Mouse (Mus musculus) ovary, postnatal 10 days (tissue): ENCODE data around the gene Slc51b.

Experiments used
- DNase-seq: peaks from one replicate; pipeline ENCODE4 v3.0.0; 2022; ENCODE audit warnings: low spot score

The Slc51b gene

DNA sequence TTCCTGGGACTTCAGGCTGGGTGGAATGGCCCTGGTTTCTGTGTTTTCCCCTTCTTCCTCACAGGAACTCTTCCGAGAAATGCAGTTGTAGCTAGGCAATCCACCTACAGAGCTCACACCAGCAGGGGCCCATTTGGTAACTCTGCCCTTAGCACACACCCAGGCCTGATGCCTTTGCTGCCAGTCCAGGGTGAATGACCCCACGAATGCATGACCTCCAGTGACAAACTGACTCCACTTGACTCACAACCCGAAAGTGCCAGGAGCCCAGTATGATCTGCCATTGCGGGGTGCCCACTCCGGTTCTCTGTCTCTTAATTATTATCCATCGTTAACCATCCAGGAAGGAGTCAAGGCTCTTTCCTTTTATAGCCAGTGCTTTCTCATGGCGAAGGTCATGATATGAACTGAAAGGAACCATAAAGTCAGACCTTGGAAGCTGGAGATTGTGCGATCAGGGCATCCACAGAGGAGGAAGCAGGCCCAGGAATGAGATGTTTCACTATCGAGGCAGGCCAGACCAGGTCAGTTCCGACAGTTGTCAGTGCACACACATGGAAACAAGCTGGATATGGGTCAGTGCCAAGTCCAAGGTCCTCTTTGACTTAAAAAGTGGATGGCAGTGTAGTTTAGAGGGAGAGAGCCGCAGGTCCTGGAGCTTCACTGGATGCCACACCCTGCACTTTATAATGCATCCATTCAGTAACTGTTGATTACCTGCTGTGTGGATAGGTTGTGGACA is at the start of gene Slc51b:
Gene Slc51b, minus strand, starts transcription at position 196 of the 742 bp plus-strand sequence.
- no peak for DNase-seq

DNA sequence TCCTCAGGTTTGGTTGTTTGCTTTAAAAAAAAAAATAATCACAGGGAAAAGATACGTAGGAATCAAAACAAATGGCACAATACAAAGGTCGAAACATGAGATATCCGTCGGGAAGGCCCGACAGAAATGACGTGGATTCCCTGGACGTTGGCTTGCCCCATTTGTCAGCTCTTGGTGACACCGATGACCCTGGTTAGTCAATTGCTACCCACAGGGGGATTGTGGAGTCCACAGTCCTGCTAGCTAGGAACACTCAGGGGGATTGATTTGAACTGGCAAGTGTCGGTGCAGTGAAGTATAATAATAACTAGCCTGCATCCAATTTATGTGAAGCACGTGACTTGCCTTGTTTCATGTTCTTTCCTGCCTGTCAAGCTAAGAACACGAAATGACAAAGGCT is 44.9 kb upstream of the Slc51b start:
- DNase-seq = no peak

- DNase-seq = no peak
Measured at GRCm38 (mm10) chr9:65465241-65465640, 42.5 kb upstream of the Slc51b start.

DNA sequence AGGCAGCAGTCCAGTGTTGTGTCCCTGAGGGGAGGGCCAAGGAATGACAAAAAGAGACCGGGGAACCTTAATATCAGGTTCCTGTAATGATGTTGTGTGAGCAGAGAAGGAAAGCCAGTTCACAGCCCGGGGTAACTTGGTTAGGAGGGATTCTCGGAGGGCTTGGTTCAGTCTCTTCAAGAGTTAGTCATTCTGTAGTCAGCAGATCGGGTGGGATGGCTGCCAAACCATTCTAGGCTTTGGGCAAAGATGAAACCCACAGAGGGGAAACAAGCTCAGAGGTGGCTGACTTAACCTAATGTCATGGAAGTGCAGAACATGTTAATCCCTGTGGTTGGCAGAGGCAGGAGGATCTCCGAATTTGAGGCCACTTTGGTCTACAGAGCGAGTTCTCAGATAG is 41.4 kb upstream of the Slc51b start:
- DNase-seq = no peak

- DNase-seq = no peak
Measured at GRCm38 (mm10) chr9:65462544-65462943, 39.8 kb upstream of the Slc51b start.

- peak; percentile 96 for DNase-seq
Measured at GRCm38 (mm10) chr9:65460732-65461442, 38.1 kb upstream of the Slc51b start, which contains the start of gene Spg21. TSS of gene Spg21 (plus strand) at chr9:65460947.

GRCm38 (mm10) chr9:65460198-65460597 is 37.4 kb upstream of the Slc51b start:
- no peak for DNase-seq

- DNase-seq = no peak
Measured at GRCm38 (mm10) chr9:65458975-65459374, 36.2 kb upstream of the Slc51b start.

GRCm38 (mm10) chr9:65447951-65448350 is 25.2 kb upstream of the Slc51b start:
- no peak for DNase-seq

DNA sequence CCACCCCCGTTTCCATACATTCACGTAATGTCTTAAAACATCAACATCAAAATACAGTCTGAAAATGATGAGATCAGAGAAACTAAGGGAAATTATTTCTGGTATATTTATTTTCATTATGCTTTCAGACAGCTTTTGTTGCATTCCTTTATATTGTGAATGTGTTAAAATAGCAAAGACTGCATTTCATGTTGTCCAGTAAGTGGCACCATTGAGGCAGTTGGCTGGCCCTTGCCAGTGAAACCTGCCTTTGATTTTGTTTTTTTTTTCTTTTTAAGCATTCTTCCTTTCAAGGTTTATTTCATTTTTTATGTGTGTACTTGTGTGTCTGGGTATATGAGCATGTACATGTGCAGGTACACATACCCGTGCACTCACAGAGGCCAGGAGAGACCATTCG is 21.9 kb upstream of the Slc51b start:
- DNase-seq = no peak

DNA sequence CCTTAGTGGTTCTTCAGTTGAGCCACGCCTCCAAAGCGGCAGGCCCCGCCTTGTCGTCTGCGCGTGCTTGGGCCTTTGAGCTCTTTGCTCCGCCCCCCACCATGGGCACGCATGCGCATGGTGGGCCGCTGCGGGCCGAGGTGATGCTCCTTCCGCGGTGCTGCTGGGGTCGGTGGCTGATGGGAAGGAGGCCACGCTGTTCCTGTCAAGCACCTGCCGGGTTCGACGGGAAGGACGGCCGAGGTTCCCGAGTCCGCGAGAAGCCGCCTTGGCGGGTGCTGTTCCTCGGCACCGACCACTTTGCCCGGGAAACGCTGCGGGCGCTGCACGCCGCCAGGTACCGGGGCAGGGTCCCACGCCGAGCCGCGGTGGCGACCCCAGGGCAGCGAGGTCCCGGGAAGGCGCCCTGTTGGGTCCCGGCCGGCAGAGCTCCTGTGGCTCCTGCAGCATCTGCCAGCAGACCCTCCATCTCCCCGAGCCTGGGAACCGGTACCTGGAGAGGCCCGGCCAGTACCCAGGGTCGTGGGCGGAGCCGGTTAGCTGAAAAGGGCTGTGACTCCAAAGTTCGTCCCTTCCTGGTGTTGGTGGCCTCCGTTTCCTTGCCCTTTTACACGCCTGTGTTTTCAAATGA is 13.0 kb upstream of the Slc51b start, which contains the start of gene Mtfmt:
Gene Mtfmt, plus strand, starts transcription at position 112 of the 631 bp plus-strand sequence.
- DNase-seq = peak; percentile 74

DNA sequence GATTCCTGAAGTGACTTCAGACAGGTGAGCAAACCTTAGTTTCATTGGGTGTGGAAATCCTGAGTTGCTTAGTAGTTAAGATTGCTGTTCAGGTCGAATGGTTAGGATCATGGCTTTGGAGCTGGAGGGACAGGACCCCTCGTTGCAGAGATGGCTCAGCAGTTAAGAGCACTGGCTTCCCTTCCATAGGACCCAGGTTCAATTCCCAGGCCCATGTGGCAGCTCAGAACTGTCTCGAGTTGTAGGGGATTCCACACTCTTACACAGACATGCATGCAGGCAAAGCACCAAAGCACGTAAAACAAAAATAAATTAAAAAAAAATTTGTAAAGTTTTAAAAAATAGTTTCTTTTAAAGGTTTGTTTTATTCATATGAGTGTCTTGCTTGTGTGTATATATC is 12.5 kb upstream of the Slc51b start:
- no peak for DNase-seq

- peak; percentile 21 for DNase-seq
Measured at GRCm38 (mm10) chr9:65434140-65434539, 11.4 kb upstream of the Slc51b start.

- peak; percentile 75 for DNase-seq
Measured at GRCm38 (mm10) chr9:65432236-65432635, 9.5 kb upstream of the Slc51b start.

GRCm38 (mm10) chr9:65430921-65431320 is 8.2 kb upstream of the Slc51b start:
- no peak for DNase-seq

- no peak for DNase-seq
Measured at GRCm38 (mm10) chr9:65430401-65430800, 7.6 kb upstream of the Slc51b start.

DNA sequence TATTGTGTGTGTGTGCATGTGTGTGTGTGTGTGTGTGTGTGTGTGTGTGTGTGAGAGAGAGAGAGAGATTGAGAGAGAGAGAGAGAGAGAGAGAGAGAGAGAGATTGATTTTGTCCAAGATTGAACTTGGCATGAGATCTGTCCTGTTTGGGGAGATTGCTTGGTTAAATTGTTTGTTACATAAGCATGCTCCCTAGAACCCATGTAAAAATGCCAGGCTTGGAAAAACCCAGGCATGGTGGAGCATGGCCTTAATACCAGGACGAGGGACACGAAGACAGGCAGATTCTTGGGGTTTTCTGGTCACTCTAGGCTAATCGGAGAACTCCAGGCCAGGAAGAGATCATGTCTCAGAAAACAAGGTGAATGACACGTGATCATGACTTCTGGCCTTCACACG is 5.2 kb upstream of the Slc51b start:
- no peak for DNase-seq

DNA sequence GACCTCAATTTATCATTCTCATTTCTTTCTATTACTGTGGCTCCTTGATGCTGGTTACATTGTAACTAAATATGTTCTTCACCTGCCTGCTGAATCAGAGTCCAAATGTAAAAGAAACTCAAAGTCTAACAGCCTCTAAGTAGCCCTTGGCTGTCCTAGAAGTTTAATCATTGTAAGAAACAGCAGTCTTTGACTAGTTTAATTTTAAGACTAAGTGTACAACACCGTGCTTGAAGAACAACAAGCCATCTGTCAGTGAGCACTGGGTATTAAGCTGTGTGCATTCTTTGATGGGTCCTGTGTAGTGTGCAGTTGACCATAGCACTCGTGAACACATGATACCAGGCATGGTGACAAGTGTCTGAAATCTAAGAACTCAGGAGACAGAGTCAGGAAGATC is 4.8 kb upstream of the Slc51b start:
- DNase-seq = no peak

- no peak for DNase-seq
Measured at GRCm38 (mm10) chr9:65424393-65424792, 1.6 kb upstream of the Slc51b start.

DNA sequence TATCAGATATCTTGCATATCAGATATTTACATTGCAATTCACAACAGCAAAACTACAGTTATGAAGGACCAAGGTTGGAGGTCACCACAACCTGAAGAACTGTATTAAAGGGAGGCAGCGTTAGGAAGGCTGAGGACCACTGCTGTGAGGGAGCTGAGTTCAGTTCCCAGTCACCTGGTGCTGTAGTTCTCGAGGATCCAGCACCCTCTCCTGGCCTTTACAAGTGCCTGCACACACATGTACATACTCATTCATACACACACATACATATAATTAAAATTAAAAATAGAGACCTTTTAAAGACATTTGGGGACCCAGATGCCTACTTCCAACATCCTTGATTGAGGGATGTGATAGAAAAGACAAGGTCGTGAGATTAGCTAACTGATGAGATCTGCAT is 3.1 kb downstream of the Slc51b start:
- DNase-seq = no peak

GRCm38 (mm10) chr9:65417738-65418137 is 5.0 kb downstream of the Slc51b start:
- DNase-seq = no peak

GRCm38 (mm10) chr9:65411326-65411725 is 11.4 kb downstream of the Slc51b start:
- DNase-seq = no peak

DNA sequence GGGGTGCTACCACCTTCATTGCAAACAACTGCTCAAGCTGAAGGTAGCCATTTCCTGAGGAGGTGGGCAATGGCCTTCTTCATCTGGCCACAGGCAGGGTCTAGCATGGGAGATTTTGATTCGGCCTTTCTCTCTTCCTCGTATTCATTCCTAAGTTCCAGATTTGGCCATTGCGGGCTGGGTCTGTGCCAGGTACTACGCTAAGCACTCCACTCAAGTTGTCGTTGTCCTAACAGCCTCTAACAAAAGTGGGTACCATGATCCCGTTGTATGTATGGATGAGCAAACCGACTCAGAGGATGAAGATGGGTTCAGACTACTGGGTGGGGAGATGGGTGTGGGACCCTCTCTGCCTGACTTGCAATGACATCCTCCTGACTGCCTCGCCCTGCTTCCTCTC is 12.4 kb downstream of the Slc51b start:
- no peak for DNase-seq
